Mouse (Mus musculus) hindbrain, postnatal 0 days (tissue): Measurements from ENCODE around the gene Commd9. TPM values are rescaled to one million over a fixed set of nuclear protein-coding genes. Genes with fewer than 3 reads are reported as not detected.

ENCODE experiments used
- ATAC-seq: fragments of 200-750 bp; cut with Nextera tagmentation; 2 replicates; pipeline ENCODE4 v1.8.0; 2017; ENCODE audit warnings: mild to moderate bottlenecking, moderate TSS enrichment, moderate library complexity
- DNase-seq: peaks from one replicate; pipeline ENCODE4 v3.0.0-alpha.2; 2015; ENCODE audit warnings: low spot score
- H3K27ac ChIP-seq: fragments of 300-500 bp; sonication (generic); 2 replicates; pipeline ENCODE4 v1.5.1; 2014; ENCODE audit warnings: mild to moderate bottlenecking
- H3K27me3 ChIP-seq: fragments of 300-500 bp; sonication (generic); 2 replicates; pipeline ENCODE4 v1.6.1; 2014; ENCODE audit warnings: low read length, mixed read lengths; ENCODE audit not compliant: insufficient read depth
- H3K36me3 ChIP-seq: fragments of 300-500 bp; sonication (generic); 2 replicates; pipeline ENCODE4 v1.6.1; 2014; ENCODE audit warnings: low read length, mixed read lengths; ENCODE audit not compliant: insufficient read depth
- H3K4me1 ChIP-seq: fragments of 300-500 bp; sonication (generic); 2 replicates; pipeline ENCODE4 v1.6.1; 2014; ENCODE audit warnings: antibody characterized with exemption, low read length, mixed read lengths; ENCODE audit not compliant: insufficient read depth
- H3K4me2 ChIP-seq: fragments of 300-500 bp; sonication (generic); 2 replicates; pipeline ENCODE4 v1.6.1; 2014; ENCODE audit warnings: low read depth, mild to moderate bottlenecking, low read length, moderate library complexity, mixed read lengths
- H3K4me3 ChIP-seq: fragments of 300-500 bp; sonication (generic); 2 replicates; pipeline ENCODE4 v1.5.1; 2014; ENCODE audit warnings: low read length
- H3K9ac ChIP-seq: fragments of 300-500 bp; sonication (generic); replicated peaks from 2 replicates; pipeline ENCODE4 v1.6.1; 2014; ENCODE audit warnings: mild to moderate bottlenecking, low read length, moderate library complexity, mixed read lengths
- H3K9me3 ChIP-seq: fragments of 300-500 bp; sonication (generic); 2 replicates; pipeline ENCODE4 v1.6.1; 2016; ENCODE audit warnings: low read length, mixed read lengths
- CTCF ChIP-seq: IDR thresholded peaks from 2 replicates; pipeline ENCODE4 v1.5.1; 2016; ENCODE audit warnings: antibody characterized with exemption, control low read depth, low read depth
- WGBS: fragments of 180-500 bp; shearing (Covaris S2); extraction: QIAGEN DNeasy Blood & Tissue Kit; methylation state at CpG from one replicate; pipeline ENCODE4 v1.1.7; 2014; 5-methylcytosine and 5-hydroxymethylcytosine counted together
- polyA plus RNA-seq: library from polyadenylated mRNA; unstranded; fragments of >200 nt; fragmentation: Nextera tagmentation; extraction: Ambion mirVana; gene quantifications from 2 replicates; pipeline ENCODE4 v1.2.1, GENCODE M21; 2015
- total RNA-seq: library from RNA; depleted of rRNA; stranded (reverse); fragments of >200 nt; gene quantifications from 2 replicates; pipeline ENCODE4 v1.2.3, GENCODE M21; 2014

Gene Commd9
- total and polyA plus RNA-seq, 2 experiments from 2014 or later = 89.8 to 111 TPM

GRCm38 (mm10) chr2:101908773-101909172, 22.7 kb downstream of the Commd9 start:
- Histone ChIP-seq H3K27me3 (no peaks in the 10 kb centered on the region), H3K36me3 (no peaks in the 10 kb centered on the region), H3K4me2 (no peak overlapping the region), H3K9me3 (no peaks in the 10 kb centered on the region), H3K27ac (no peak overlapping the region), H3K4me1 (peaks cover 6% of the 10 kb centered on the region; the same call in 1 of the 2 replicates), H3K4me3 (no peak overlapping the region), H3K9ac (no peak overlapping the region)
- DNase-seq = no peak
- no peak for ATAC-seq
- 71% methylated on average over 13 of the region's 13 CpGs for WGBS
- no peak for TF ChIP-seq CTCF

DNA sequence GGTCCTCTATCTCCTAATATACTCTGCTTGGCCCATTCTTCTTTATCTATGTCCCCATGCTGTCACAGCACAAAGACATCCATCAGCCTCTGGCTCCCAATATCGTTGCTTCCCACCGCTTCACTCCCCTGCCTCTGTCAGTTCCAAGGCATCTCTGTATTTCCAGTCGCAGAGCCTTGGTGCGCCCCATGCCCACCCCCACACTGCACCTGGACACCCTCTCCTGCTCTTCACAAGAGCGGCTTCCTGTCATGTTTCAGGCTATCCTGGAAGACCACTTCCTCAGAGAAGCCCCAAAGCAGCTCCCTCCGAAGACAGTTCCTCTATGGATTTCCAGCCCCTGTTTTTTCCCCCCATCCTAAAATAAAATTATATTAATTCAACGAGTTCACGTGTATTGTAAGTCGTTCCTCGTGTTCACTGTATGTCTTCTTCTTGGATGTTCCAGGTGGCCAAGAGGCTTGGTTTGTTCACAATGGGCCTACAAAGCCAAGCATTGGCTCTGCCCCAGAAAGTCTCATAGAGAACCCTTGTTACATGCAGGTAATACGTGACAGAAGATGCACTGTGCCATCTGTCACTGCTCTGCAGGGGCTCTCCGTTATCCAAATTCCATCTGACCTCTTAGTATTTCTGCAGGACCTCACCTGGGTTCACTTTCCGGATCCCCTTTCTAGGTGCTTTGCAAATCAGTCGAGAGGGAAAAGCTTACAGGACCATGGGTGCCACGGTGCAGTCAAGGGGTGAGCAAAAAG, 23.5 kb downstream of the Commd9 start:
- no peak overlapping the region for H3K27ac ChIP-seq
- H3K36me3 ChIP-seq = no peaks in the 10 kb centered on the region
- DNase-seq = no peak
- no peak overlapping the region for H3K9ac ChIP-seq
- 73% methylated on average over 15 of the region's 15 CpGs for WGBS
- no peak overlapping the region for H3K4me2 ChIP-seq
- H3K4me1 ChIP-seq = peaks cover 6% of the 10 kb centered on the region; the same call in 1 of the 2 replicates
- no peaks in the 10 kb centered on the region for H3K27me3 ChIP-seq
- TF ChIP-seq CTCF = no peak
- no peak for ATAC-seq
- H3K4me3 ChIP-seq = no peak overlapping the region
- H3K9me3 ChIP-seq = no peaks in the 10 kb centered on the region

DNA sequence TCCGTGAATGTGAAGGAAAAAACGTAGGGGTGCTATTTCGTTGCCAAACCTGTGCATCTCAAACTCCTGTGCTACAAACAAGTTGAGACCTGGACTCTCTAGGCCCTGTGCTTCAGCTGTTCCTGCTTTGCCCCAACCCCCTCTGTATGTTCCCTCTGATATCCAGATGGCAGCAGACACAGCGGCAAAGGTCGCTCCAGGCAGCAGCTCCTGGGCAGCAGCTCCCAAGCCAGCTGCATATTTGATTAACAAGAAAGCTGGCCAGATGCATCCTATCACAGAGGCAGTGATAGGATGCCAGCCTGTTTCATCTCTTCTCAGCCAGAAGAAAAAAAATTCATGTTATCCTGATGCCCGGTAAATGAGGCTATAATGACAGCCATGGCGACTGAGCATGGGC, 32.5 kb downstream of the Commd9 start:
- no peaks in the 10 kb centered on the region for H3K9me3 ChIP-seq
- no peak overlapping the region for H3K4me2 ChIP-seq
- 0 out of 2 replicates have a peak overlapping the region, but pooled peaks have one; percentile 5 for H3K9ac ChIP-seq
- H3K27ac ChIP-seq = no peak overlapping the region
- peak; percentile 24; the same call in 1 of the 2 replicates for ATAC-seq
- no peak for DNase-seq
- H3K36me3 ChIP-seq = no peaks in the 10 kb centered on the region
- peaks cover 8% of the 10 kb centered on the region for H3K4me1 ChIP-seq
- no peaks in the 10 kb centered on the region for H3K27me3 ChIP-seq
- 59% methylated on average over 7 of the region's 7 CpGs for WGBS
- no peak overlapping the region for H3K4me3 ChIP-seq
- TF ChIP-seq CTCF = no peak

- Histone ChIP-seq H3K9me3 (no peaks in the 10 kb centered on the region), H3K9ac (no peak overlapping the region), H3K4me1 (peaks cover 8% of the 10 kb centered on the region), H3K27ac (peak overlapping the region; percentile 11; the same call in 1 of the 2 replicates), H3K4me3 (no peak overlapping the region), H3K4me2 (no peak overlapping the region), H3K36me3 (no peaks in the 10 kb centered on the region), H3K27me3 (no peaks in the 10 kb centered on the region)
- TF ChIP-seq CTCF = peak; percentile 27
- WGBS = 21% methylated on average over 2 of the region's 2 CpGs
- DNase-seq = peak; percentile 36
- peak; percentile 51; the same call in 1 of the 2 replicates for ATAC-seq
Observed at GRCm38 (mm10) chr2:101920136-101920554, 34.1 kb downstream of the Commd9 start.

GRCm38 (mm10) chr2:101922302-101922701, 36.3 kb downstream of the Commd9 start:
- H3K4me2 ChIP-seq = no peak overlapping the region
- ATAC-seq = no peak

DNA sequence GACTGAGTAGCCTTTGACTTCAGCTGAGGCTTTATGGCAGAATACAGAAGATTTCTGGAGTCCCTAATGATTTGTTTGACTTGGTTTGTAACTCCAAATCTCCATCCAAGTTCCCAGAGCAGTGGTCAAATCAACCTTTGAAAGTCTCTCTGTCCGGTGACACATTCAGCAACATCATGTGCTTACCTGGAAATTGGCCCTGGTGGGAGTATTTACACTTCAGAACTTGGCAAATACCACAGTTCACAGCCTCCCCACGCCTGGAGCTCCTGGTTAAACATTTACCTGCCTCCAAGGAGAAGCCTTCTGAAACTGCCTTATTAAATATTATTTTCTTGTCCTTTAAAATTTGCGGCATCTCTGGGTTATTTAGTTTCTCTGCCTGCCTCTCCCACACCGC, 37.1 kb downstream of the Commd9 start:
- Histone ChIP-seq H3K27ac (no peak overlapping the region), H3K4me3 (no peak overlapping the region), H3K4me1 (peaks cover 8% of the 10 kb centered on the region), H3K9ac (no peak overlapping the region), H3K9me3 (no peaks in the 10 kb centered on the region), H3K27me3 (no peaks in the 10 kb centered on the region), H3K36me3 (no peaks in the 10 kb centered on the region), H3K4me2 (no peak overlapping the region)
- 88% methylated on average over 4 of the region's 4 CpGs for WGBS
- no peak for ATAC-seq
- TF ChIP-seq CTCF = no peak
- DNase-seq = no peak

More at GRCm38 (mm10) chr2:101922302-101922701, 36.3 kb downstream of the Commd9 start:
- Histone ChIP-seq H3K27ac (no peak overlapping the region), H3K4me3 (no peak overlapping the region), H3K4me1 (peaks cover 8% of the 10 kb centered on the region), H3K36me3 (no peaks in the 10 kb centered on the region), H3K27me3 (no peaks in the 10 kb centered on the region), H3K9me3 (no peaks in the 10 kb centered on the region), H3K9ac (no peak overlapping the region)
- WGBS = 98% methylated on average over 4 of the region's 4 CpGs
- no peak for DNase-seq
- no peak for TF ChIP-seq CTCF

DNA sequence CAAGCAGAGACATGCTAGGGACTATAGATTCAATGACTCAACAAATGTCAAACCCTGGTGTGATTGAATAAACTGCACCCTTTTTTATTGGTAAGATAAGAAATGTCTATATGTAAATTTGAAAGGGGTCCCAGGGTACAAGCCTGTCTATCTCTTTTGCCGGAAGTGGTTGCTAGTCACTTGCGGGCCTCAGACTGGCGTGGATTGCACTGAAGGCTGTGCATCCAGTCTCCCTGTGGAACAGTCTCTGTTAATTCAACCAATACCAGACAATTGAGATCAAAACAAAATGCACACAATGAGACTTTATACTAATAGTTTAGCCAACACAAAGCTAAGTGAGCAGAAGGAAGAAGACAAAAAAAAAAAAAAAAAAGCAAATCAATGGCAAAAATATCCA, 39.1 kb downstream of the Commd9 start:
- Histone ChIP-seq H3K9me3 (no peaks in the 10 kb centered on the region), H3K9ac (no peak overlapping the region), H3K27ac (no peak overlapping the region), H3K4me3 (no peak overlapping the region), H3K36me3 (no peaks in the 10 kb centered on the region), H3K27me3 (no peaks in the 10 kb centered on the region), H3K4me1 (peaks cover 5% of the 10 kb centered on the region), H3K4me2 (no peak overlapping the region)
- DNase-seq (no peak), ATAC-seq (no peak)
- 47% methylated on average over 3 of the region's 3 CpGs for WGBS
- no peak for TF ChIP-seq CTCF
